Mouse (Mus musculus): ENCODE results near the gene Lcn6.
A peak's percentile ranks its signal among the peaks of the same experiment; 100 is the strongest.
"Not testable (repeated sequence)": the region's sequence is repeated elsewhere in the genome, so short reads cannot be mapped to it uniquely, and the experiment has no call there.

Lcn6 gene

GRCm38 (mm10) chr2:25703706-25704105, 27.1 kb downstream of the Lcn6 start:
- no peak for DNase-seq (ENCODE audit: low spot score in 2 of 2)

DNA sequence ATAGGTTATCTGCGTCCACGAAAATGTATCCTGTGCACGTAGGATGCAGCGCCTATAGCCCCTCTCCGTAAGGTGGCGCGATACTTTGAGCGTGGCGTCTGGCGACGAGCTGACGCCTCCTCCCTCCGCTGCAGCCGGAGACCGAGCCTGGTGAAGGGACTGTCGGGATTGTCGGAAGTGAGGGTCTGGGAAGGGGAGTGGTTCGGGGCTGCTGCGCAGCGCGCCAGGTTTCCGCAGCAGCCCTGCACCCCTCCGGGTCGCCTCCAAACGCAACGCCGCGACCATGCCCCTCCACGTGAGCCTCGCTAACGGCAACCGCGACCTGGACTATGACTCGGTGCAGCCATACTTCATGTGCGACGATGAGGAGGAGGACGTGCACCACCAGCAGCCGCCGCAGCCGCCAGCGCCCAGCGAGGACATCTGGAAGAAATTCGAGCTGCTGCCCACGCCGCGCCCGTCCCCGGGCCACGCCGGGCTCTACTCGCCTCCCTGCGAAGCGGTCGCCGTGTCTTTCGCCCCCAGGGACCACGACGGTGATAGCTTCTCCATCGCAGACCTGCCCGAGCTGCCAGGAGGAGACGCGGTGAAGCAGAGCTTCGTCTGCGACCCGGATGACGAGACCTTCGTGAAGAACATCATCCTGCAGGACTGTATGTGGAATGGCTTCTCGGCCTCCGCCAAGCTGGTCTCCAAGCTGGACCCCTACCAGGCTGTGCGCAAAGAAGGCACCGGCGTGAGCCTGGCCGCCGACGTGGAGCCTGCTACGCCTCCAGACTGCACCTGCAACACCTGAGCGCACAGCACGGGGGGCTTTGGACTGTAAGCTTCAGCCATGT, 30.3 kb downstream of the Lcn6 start, which contains the start of gene Bmyc:
Bmyc (plus strand) TSS at position 97 of the 839 bp plus-strand sequence.
- peak; percentile 66 to 70 for DNase-seq (ENCODE audit: low spot score in 2 of 2)

- peak; percentile 25 to 48 for DNase-seq (ENCODE audit: low spot score in 2 of 2)
These were observed 31.5 kb downstream of the Lcn6 start for GRCm38 (mm10) chr2:25708121-25708520.

GRCm38 (mm10) chr2:25709056-25709455, 32.5 kb downstream of the Lcn6 start:
- DNase-seq (ENCODE audit: low spot score in 2 of 2), result not testable (repeated sequence)

DNA sequence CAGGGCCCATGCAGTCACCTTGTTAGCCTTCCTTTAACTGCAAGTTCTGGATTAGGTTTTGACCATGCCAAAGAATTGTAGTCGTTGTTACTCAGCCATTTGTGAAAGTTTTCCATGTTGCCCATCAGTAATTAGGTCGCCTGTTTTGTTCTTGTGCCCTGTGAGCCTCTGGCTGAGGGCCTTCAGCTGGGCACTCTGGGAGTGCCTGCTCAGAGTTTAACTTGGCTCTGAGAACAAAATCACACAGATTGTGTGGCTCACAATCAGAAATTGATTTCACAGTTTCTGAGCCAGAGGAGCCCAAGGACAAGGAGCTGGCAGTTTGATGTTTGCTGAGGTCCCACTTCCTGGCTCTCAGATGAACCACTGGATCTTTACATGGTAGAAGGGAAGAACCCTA, 33.2 kb downstream of the Lcn6 start:
- not testable (repeated sequence) for DNase-seq (ENCODE audit: low spot score in 2 of 2)

DNA sequence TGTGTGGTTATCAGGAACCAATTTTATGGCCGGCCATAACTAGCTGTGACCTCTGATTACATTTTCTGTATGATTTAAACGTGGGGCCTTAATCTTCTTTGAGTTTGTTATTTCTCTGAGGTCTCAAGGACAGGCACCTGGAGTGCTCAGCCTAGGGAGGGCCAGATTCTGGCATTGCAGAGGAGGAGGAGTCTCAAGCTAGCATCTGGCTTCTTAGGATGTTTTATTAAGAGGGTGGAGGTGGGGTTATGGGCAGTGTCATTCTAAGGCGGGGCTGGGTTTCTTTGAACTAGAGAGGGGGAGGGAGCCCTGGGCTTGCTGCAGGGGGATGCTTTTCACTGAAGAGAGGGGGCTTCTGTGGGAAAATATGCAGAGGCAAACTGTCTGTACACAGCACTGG, 35.1 kb downstream of the Lcn6 start:
- DNase-seq (ENCODE audit: low spot score in 2 of 2), result not testable (repeated sequence)

GRCm38 (mm10) chr2:25717222-25717621, 40.6 kb downstream of the Lcn6 start:
- DNase-seq (ENCODE audit: low spot score in 2 of 2), result no peak
